Mouse (Mus musculus) liver, embryonic 14 days (tissue): ENCODE measurements around the gene Phox2b. TPM values are rescaled to one million over a fixed set of nuclear protein-coding genes. Genes with fewer than 3 reads are reported as not detected.

Source experiments
- polyA plus RNA-seq: library from polyadenylated mRNA; depleted of rRNA; stranded (reverse); fragments of >200 nt; gene quantifications from 2 replicates; pipeline ENCODE4 v1.2.3, GENCODE M21; 2012; rRNA removed

The Phox2b gene
- polyA plus RNA-seq: 0.01 TPM in 1 of 2 replicates, not detected in the other

DNA sequence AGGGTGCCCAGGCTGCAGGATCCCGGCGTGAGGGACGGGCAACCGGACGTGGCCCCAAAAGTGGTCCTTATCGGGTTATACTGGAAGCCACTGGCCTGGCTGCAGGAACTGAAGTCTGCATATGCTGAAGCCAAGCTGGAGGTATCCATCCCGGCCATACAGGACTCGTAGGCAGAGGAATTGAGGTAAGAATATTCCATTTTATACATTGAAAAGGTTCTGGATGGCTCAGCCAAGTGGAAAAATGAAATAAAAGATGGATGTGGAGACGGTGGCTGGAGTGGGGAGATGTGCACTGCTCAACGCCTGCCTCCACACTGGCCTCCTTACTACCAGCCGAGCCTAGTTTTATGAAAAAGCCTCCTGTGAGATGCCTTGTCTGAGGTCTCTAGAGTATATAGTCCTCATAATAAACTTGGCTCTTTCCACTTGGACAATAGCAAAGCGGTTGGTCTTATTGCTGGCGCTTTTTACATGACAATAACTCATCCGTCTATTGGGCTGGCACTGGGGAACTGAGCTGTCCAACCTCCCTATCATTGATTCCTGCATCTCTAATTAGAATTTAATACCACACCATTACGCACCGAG, at the start of gene Phox2b:
Gene Phox2b, minus strand, starts transcription at position 569 of the 591 bp plus-strand sequence.

Other genes with a start within 250 kb of the Phox2b start
- 37.7 and 45.6 TPM in 2 replicates for gene Tmem33, start 161.3 kb upstream of the Phox2b start, polyA plus RNA-seq
- gene Slc30a9, start 207.7 kb upstream of the Phox2b start, polyA plus RNA-seq: 15.3 and 18.3 TPM in 2 replicates